Mouse (Mus musculus): ENCODE results near the gene Pip5k1a. TPM values are rescaled to one million over a fixed set of nuclear protein-coding genes. Genes with fewer than 3 reads are reported as not detected.
A peak's percentile ranks its signal among the peaks of the same experiment; 100 is the strongest.
"Not testable (repeated sequence)": the region's sequence is repeated elsewhere in the genome, so short reads cannot be mapped to it uniquely, and the experiment has no call there.

Gene Pip5k1a
- polyA plus RNA-seq, 1 experiment from 2014 or later = 17.9 TPM

GRCm38 (mm10) chr3:95129226-95129651 is 22.5 kb upstream of the Pip5k1a start:
- Histone ChIP-seq H3K27me3 (ENCODE audit: control insufficient read depth, insufficient read depth, low read length) (no peaks in the 10 kb centered on the region), H3K36me3 (ENCODE audit: control insufficient read depth, insufficient read depth) (peaks cover 8% of the 10 kb centered on the region), H3K4me3 (ENCODE audit: low read length) (no peak overlapping the region), H3K9me3 (replicated peaks; ENCODE audit: control insufficient read depth, low read length) (no peaks in the 10 kb centered on the region), H3K4me1 (ENCODE audit: control insufficient read depth, insufficient read depth, low read length) (peaks cover 21% of the 10 kb centered on the region), H3K27ac (ENCODE audit: low read length) (no peak overlapping the region), H3K9ac (ENCODE audit: low read length) (no peak overlapping the region), H3K4me2 (ENCODE audit: low read depth, low read length) (no peak overlapping the region)
- ATAC-seq (replicated peaks; ENCODE audit: extremely low read depth, insufficient read depth, low FRiP score) = no peak
- WGBS = 64% methylated on average over 6 of the region's 6 CpGs

DNA sequence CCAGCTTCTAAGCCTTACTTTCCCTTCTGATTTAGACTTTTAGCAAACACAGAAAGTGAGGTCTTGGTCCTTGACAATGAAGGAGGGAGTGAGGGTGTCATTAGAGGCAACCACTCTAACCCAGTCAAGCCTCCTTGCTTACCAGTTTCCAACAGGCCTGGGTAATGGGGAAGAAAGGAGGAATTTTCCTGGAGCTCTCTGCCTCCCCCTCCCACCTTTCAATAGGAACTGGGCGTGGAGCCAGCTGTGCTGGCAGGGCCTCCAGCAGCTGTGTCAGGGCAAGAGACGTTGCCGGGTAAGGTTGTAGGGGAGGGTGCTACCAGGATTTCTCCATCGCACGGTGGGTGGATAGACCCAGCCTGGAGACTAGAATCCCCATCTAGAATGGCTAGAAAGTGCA is 18.2 kb upstream of the Pip5k1a start:
- Histone ChIP-seq H3K27ac (ENCODE audit: low read length) (peak overlapping the region; percentile 73), H3K4me2 (ENCODE audit: low read depth, low read length) (peak overlapping the region; percentile 35), H3K9ac (ENCODE audit: low read length) (no peak overlapping the region), H3K4me1 (ENCODE audit: control insufficient read depth, insufficient read depth, low read length) (peaks cover 19% of the 10 kb centered on the region), H3K27me3 (ENCODE audit: control insufficient read depth, insufficient read depth, low read length) (no peaks in the 10 kb centered on the region), H3K36me3 (ENCODE audit: control insufficient read depth, insufficient read depth) (peaks cover 29% of the 10 kb centered on the region), H3K4me3 (ENCODE audit: low read length) (no peak overlapping the region), H3K9me3 (replicated peaks; ENCODE audit: control insufficient read depth, low read length) (no peaks in the 10 kb centered on the region)
- 11% methylated on average over 5 of the region's 5 CpGs for WGBS
- peak; percentile 52; the same call in 1 of the 2 replicates for ATAC-seq (replicated peaks; ENCODE audit: extremely low read depth, insufficient read depth, low FRiP score)

- Histone ChIP-seq H3K27ac (ENCODE audit: low read length) (peak within 1 kb of the TSS; percentile 73), H3K4me2 (ENCODE audit: low read depth, low read length) (peak within 1 kb of the TSS; percentile 35), H3K27me3 (ENCODE audit: control insufficient read depth, insufficient read depth, low read length) (no peaks in the 10 kb centered on the region), H3K4me3 (ENCODE audit: low read length) (no peak within 1 kb of the TSS), H3K9ac (ENCODE audit: low read length) (no peak within 1 kb of the TSS), H3K36me3 (ENCODE audit: control insufficient read depth, insufficient read depth) (peaks cover 31% of the 10 kb centered on the region), H3K4me1 (ENCODE audit: control insufficient read depth, insufficient read depth, low read length) (peaks cover 19% of the 10 kb centered on the region), H3K9me3 (replicated peaks; ENCODE audit: control insufficient read depth, low read length) (no peaks in the 10 kb centered on the region)
- ATAC-seq (replicated peaks; ENCODE audit: extremely low read depth, insufficient read depth, low FRiP score) = no peak
- 54% methylated on average over 6 of the region's 6 CpGs for WGBS
These were observed 17.5 kb upstream of the Pip5k1a start, which contains the start of gene Tmod4 for GRCm38 (mm10) chr3:95124246-95124645. TSS of gene Tmod4 (plus strand) at chr3:95124476.

- H3K27me3 ChIP-seq (ENCODE audit: control insufficient read depth, insufficient read depth, low read length) = no peaks in the 10 kb centered on the region
- no peaks in the 10 kb centered on the region for H3K9me3 ChIP-seq (replicated peaks; ENCODE audit: control insufficient read depth, low read length)
- no peak overlapping the region for H3K4me2 ChIP-seq (ENCODE audit: low read depth, low read length)
- ATAC-seq (replicated peaks; ENCODE audit: extremely low read depth, insufficient read depth, low FRiP score) = peak; percentile 71
- H3K9ac ChIP-seq (ENCODE audit: low read length) = no peak overlapping the region
- peak overlapping the region; percentile 81 for H3K27ac ChIP-seq (ENCODE audit: low read length)
- peaks cover 15% of the 10 kb centered on the region for H3K4me1 ChIP-seq (ENCODE audit: control insufficient read depth, insufficient read depth, low read length)
- peaks cover 45% of the 10 kb centered on the region for H3K36me3 ChIP-seq (ENCODE audit: control insufficient read depth, insufficient read depth)
- no peak overlapping the region for H3K4me3 ChIP-seq (ENCODE audit: low read length)
- WGBS = 61% methylated on average over 6 of the region's 6 CpGs
These were observed 14.8 kb upstream of the Pip5k1a start for GRCm38 (mm10) chr3:95121580-95121979.

GRCm38 (mm10) chr3:95117751-95118150 is 11.0 kb upstream of the Pip5k1a start:
- Histone ChIP-seq H3K9me3 (replicated peaks; ENCODE audit: control insufficient read depth, low read length) (no peaks in the 10 kb centered on the region), H3K4me2 (ENCODE audit: low read depth, low read length) (no peak overlapping the region), H3K27me3 (ENCODE audit: control insufficient read depth, insufficient read depth, low read length) (no peaks in the 10 kb centered on the region), H3K36me3 (ENCODE audit: control insufficient read depth, insufficient read depth) (peaks cover 52% of the 10 kb centered on the region), H3K4me3 (ENCODE audit: low read length) (no peak overlapping the region), H3K9ac (ENCODE audit: low read length) (no peak overlapping the region), H3K27ac (ENCODE audit: low read length) (no peak overlapping the region), H3K4me1 (ENCODE audit: control insufficient read depth, insufficient read depth, low read length) (no peaks in the 10 kb centered on the region; the same call in 1 of the 2 replicates)
- ATAC-seq (replicated peaks; ENCODE audit: extremely low read depth, insufficient read depth, low FRiP score) = no peak
- WGBS = 87% methylated on average over 2 of the region's 2 CpGs

- ATAC-seq (replicated peaks; ENCODE audit: extremely low read depth, insufficient read depth, low FRiP score) = no peak
- no peak overlapping the region for H3K27ac ChIP-seq (ENCODE audit: low read length)
- H3K4me3 ChIP-seq (ENCODE audit: low read length) = no peak overlapping the region
- H3K27me3 ChIP-seq (ENCODE audit: control insufficient read depth, insufficient read depth, low read length) = no peaks in the 10 kb centered on the region
- H3K9ac ChIP-seq (ENCODE audit: low read length) = peak overlapping the region; percentile 6; the same call in 1 of the 2 replicates
- 89% methylated on average over 1 of the region's 1 CpGs for WGBS
- peaks cover 8% of the 10 kb centered on the region for H3K4me1 ChIP-seq (ENCODE audit: control insufficient read depth, insufficient read depth, low read length)
- peaks cover 8% of the 10 kb centered on the region; the same call in 1 of the 2 replicates for H3K36me3 ChIP-seq (ENCODE audit: control insufficient read depth, insufficient read depth)
- no peaks in the 10 kb centered on the region for H3K9me3 ChIP-seq (replicated peaks; ENCODE audit: control insufficient read depth, low read length)
- no peak overlapping the region for H3K4me2 ChIP-seq (ENCODE audit: low read depth, low read length)
These were observed 6.0 kb upstream of the Pip5k1a start for GRCm38 (mm10) chr3:95112760-95113159.

DNA sequence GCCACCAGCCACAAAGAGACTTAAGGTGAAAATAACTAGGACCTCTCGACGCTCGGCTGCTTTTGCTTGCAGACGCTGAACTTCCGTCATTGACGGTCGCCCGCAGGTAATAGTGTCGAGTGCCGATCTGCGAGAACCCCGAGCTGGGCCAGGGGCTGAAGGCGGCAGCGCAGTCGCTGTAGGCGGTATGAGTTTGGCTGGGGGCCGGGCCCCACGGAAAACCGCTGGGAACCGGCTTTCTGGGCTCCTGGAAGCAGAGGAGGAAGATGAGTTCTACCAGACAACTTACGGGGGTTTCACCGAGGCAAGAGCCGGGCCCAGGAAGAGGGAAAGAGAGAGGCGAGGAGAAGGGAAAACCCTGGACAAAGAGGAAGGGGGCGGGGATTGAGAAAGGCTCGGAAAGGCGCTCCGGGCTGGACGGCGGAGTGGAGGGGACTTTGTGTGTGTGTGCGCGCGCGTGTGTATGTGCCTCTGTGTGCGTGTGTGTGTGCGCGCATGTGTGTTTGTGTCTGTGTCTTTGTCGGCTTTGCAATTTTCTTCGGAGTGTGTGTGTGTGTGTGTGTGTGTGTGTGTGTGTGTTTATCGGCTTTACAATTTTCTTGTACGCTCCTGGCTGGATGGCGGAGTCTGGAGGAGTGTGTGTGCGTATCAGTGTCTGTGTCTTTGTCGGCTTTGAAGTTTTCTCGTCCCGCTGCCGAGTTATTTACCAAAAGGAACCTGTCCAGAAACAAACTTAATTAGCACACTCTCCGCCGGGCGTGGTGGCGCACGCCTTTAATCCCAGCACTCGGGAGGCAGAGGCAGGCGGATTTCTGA is 4.4 kb upstream of the Pip5k1a start, which contains the start of gene Vps72:
Gene Vps72, plus strand, starts transcription at position 112 of the 816 bp plus-strand sequence.
- peak; percentile 69 for ATAC-seq (replicated peaks; ENCODE audit: extremely low read depth, insufficient read depth, low FRiP score)
- H3K27me3 ChIP-seq (ENCODE audit: control insufficient read depth, insufficient read depth, low read length) = no peaks in the 10 kb centered on the region
- peak within 1 kb of the TSS; percentile 99 for H3K27ac ChIP-seq (ENCODE audit: low read length)
- H3K4me3 ChIP-seq (ENCODE audit: low read length) = peak within 1 kb of the TSS; percentile 95
- WGBS = under 1% methylated on average over 53 of the region's 54 CpGs
- peak within 1 kb of the TSS; percentile 66 for H3K4me2 ChIP-seq (ENCODE audit: low read depth, low read length)
- H3K9me3 ChIP-seq (replicated peaks; ENCODE audit: control insufficient read depth, low read length) = no peaks in the 10 kb centered on the region
- H3K9ac ChIP-seq (ENCODE audit: low read length) = peak within 1 kb of the TSS; percentile 94
- peaks cover 8% of the 10 kb centered on the region for H3K4me1 ChIP-seq (ENCODE audit: control insufficient read depth, insufficient read depth, low read length)
- H3K36me3 ChIP-seq (ENCODE audit: control insufficient read depth, insufficient read depth) = peaks cover 8% of the 10 kb centered on the region; the same call in 1 of the 2 replicates

DNA sequence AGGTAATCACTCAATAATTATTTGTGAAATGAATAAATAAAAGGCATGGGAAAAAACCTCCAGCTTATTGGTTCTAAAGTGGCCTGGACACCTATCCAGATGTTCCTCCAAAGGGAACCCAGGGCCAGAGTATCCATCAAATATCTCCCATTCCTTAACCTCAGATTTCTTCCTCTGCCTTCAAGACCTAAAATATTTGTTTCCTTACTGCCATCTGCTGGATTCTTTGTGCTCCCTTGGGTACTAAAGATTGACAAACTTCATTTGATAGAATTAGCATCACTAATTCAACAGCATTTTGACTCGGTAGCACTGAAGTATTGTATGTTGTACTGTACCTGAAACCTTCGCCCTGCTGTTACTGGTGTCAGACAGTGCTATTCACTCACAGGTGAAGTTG is 1.2 kb upstream of the Pip5k1a start:
- 58% methylated on average over 2 of the region's 2 CpGs for WGBS
- ATAC-seq (replicated peaks; ENCODE audit: extremely low read depth, insufficient read depth, low FRiP score) = no peak
- H3K4me3 ChIP-seq (ENCODE audit: low read length) = no peak overlapping the region
- H3K9me3 ChIP-seq (replicated peaks; ENCODE audit: control insufficient read depth, low read length) = no peaks in the 10 kb centered on the region
- no peak overlapping the region for H3K4me2 ChIP-seq (ENCODE audit: low read depth, low read length)
- no peaks in the 10 kb centered on the region for H3K36me3 ChIP-seq (ENCODE audit: control insufficient read depth, insufficient read depth)
- H3K27me3 ChIP-seq (ENCODE audit: control insufficient read depth, insufficient read depth, low read length) = no peaks in the 10 kb centered on the region
- H3K27ac ChIP-seq (ENCODE audit: low read length) = no peak overlapping the region
- H3K9ac ChIP-seq (ENCODE audit: low read length) = no peak overlapping the region
- H3K4me1 ChIP-seq (ENCODE audit: control insufficient read depth, insufficient read depth, low read length) = peaks cover 17% of the 10 kb centered on the region

DNA sequence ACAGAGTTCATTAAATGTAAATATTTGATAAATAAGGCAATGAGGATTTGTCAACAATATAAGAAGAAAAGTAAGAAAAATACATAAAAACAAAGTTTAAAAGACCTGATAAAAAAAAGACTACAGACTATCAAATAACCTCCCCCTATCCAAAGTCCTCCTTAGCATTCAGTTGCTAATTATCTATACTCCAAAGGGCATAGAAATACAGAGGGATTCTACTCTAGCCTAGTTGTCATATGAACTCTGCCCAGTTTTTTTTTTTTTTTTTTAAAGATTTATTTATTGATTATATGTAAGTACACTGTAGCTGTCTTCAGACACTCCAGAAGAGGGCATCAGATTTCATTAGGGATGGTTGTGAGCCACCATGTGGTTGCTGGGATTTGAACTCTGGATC is 578 bp upstream of the Pip5k1a start:
- not testable (repeated sequence) for H3K9me3 ChIP-seq (replicated peaks; ENCODE audit: control insufficient read depth, low read length); H3K27me3 ChIP-seq (ENCODE audit: control insufficient read depth, insufficient read depth, low read length); H3K27ac ChIP-seq (ENCODE audit: low read length); H3K36me3 ChIP-seq (ENCODE audit: control insufficient read depth, insufficient read depth); ATAC-seq (replicated peaks; ENCODE audit: extremely low read depth, insufficient read depth, low FRiP score)
- Histone ChIP-seq H3K9ac (ENCODE audit: low read length) (peak overlapping the region; percentile 70; the same call in 1 of the 2 replicates), H3K4me3 (ENCODE audit: low read length) (peak overlapping the region; percentile 88), H3K4me1 (ENCODE audit: control insufficient read depth, insufficient read depth, low read length) (peaks cover 13% of the 10 kb centered on the region), H3K4me2 (ENCODE audit: low read depth, low read length) (peak overlapping the region; percentile 82)
